Mouse (Mus musculus) midbrain, embryonic 15.5 days (tissue): Measurements from ENCODE around the gene Rap1gap. TPM values are rescaled to one million over a fixed set of nuclear protein-coding genes. Genes with fewer than 3 reads are reported as not detected.

Experiments used
- ATAC-seq: fragments of 200-750 bp; cut with Nextera tagmentation; replicated peaks from 2 replicates; pipeline ENCODE4 v1.8.0; 2017; ENCODE audit warnings: moderate TSS enrichment
- H3K27ac ChIP-seq: fragments of 300-500 bp; sonication (generic); 2 replicates; pipeline ENCODE4 v1.5.1; 2015; ENCODE audit warnings: mild to moderate bottlenecking, inconsistent platforms
- H3K27me3 ChIP-seq: fragments of 300-500 bp; sonication (generic); replicated peaks from 2 replicates; pipeline ENCODE4 v1.6.1; 2015; ENCODE audit warnings: inconsistent platforms
- H3K36me3 ChIP-seq: fragments of 300-500 bp; sonication (generic); replicated peaks from 2 replicates; pipeline ENCODE4 v1.6.1; 2015; ENCODE audit warnings: inconsistent platforms
- H3K4me1 ChIP-seq: fragments of 300-500 bp; sonication (generic); 2 replicates; pipeline ENCODE4 v1.6.1; 2015; ENCODE audit warnings: inconsistent platforms
- H3K4me2 ChIP-seq: fragments of 300-500 bp; sonication (generic); 2 replicates; pipeline ENCODE4 v1.6.1; 2015; ENCODE audit warnings: inconsistent platforms, mild to moderate bottlenecking, moderate library complexity
- H3K4me3 ChIP-seq: fragments of 300-500 bp; sonication (generic); 2 replicates; pipeline ENCODE4 v1.5.1; 2015; ENCODE audit warnings: mild to moderate bottlenecking, inconsistent platforms
- H3K9ac ChIP-seq: fragments of 300-500 bp; sonication (generic); 2 replicates; pipeline ENCODE4 v1.6.1; 2015; ENCODE audit warnings: mild to moderate bottlenecking, inconsistent platforms
- H3K9me3 ChIP-seq: fragments of 300-500 bp; sonication (generic); 2 replicates; pipeline ENCODE4 v1.6.1; 2016; ENCODE audit warnings: inconsistent platforms
- WGBS: fragments of 180-500 bp; shearing (Covaris S2); methylation state at CpG from one replicate; pipeline ENCODE4 v1.1.7; 2015; ENCODE audit warnings: mixed read lengths; 5-methylcytosine and 5-hydroxymethylcytosine counted together
- polyA plus RNA-seq: library from polyadenylated mRNA; unstranded; fragments of >200 nt; fragmentation: Nextera tagmentation; extraction: Ambion mirVana; gene quantifications from 2 replicates; pipeline ENCODE4 v1.2.1, GENCODE M21; 2015

Gene Rap1gap
- polyA plus RNA-seq, 1 experiment from 2014 or later, result 88.1 TPM

- no peaks in the 10 kb centered on the region for H3K27me3 ChIP-seq
- peaks cover 4% of the 10 kb centered on the region for H3K4me1 ChIP-seq
- H3K27ac ChIP-seq, result no peak overlapping the region
- no peaks in the 10 kb centered on the region for H3K36me3 ChIP-seq
- H3K9me3 ChIP-seq, result no peaks in the 10 kb centered on the region
- H3K4me2 ChIP-seq, result no peak overlapping the region
- no peak for ATAC-seq
- 56% methylated on average over 7 of the region's 7 CpGs for WGBS
- H3K9ac ChIP-seq, result no peak overlapping the region
- no peak overlapping the region for H3K4me3 ChIP-seq
Measured at GRCm38 (mm10) chr4:137743791-137744190, 79.3 kb downstream of the Rap1gap start.

- Histone ChIP-seq H3K9me3 (no peaks in the 10 kb centered on the region), H3K9ac (no peak overlapping the region), H3K4me3 (no peak overlapping the region), H3K27me3 (no peaks in the 10 kb centered on the region), H3K4me2 (no peak overlapping the region), H3K27ac (no peak overlapping the region), H3K36me3 (no peaks in the 10 kb centered on the region), H3K4me1 (peaks cover 1% of the 10 kb centered on the region)
- no peak for ATAC-seq
- 56% methylated on average over 13 of the region's 13 CpGs for WGBS
Measured at GRCm38 (mm10) chr4:137744433-137744918, 80.0 kb downstream of the Rap1gap start.

GRCm38 (mm10) chr4:137747091-137747490 lies 82.6 kb downstream of the Rap1gap start:
- no peak overlapping the region for H3K4me3 ChIP-seq
- H3K27me3 ChIP-seq, result no peaks in the 10 kb centered on the region
- no peak overlapping the region for H3K4me2 ChIP-seq
- no peaks in the 10 kb centered on the region for H3K36me3 ChIP-seq
- H3K9me3 ChIP-seq, result no peaks in the 10 kb centered on the region
- no peak overlapping the region for H3K9ac ChIP-seq
- no peak overlapping the region for H3K27ac ChIP-seq
- no peaks in the 10 kb centered on the region for H3K4me1 ChIP-seq
- WGBS, result 80% methylated on average over 9 of the region's 9 CpGs
- no peak for ATAC-seq

- Histone ChIP-seq H3K4me1 (peaks cover 3% of the 10 kb centered on the region; the same call in 1 of the 2 replicates), H3K4me3 (no peak overlapping the region), H3K9ac (no peak overlapping the region), H3K27ac (no peak overlapping the region), H3K27me3 (no peaks in the 10 kb centered on the region), H3K9me3 (no peaks in the 10 kb centered on the region), H3K4me2 (no peak overlapping the region), H3K36me3 (no peaks in the 10 kb centered on the region)
- WGBS, result 84% methylated on average over 5 of the region's 5 CpGs
- ATAC-seq, result no peak
Measured at GRCm38 (mm10) chr4:137747590-137747989, 83.1 kb downstream of the Rap1gap start.

GRCm38 (mm10) chr4:137748726-137749125 lies 84.2 kb downstream of the Rap1gap start:
- ATAC-seq, result no peak
- H3K9ac ChIP-seq, result no peak overlapping the region
- no peak overlapping the region for H3K27ac ChIP-seq
- H3K36me3 ChIP-seq, result no peaks in the 10 kb centered on the region
- no peaks in the 10 kb centered on the region for H3K9me3 ChIP-seq
- H3K4me1 ChIP-seq, result peaks cover 6% of the 10 kb centered on the region; the same call in 1 of the 2 replicates
- no peaks in the 10 kb centered on the region for H3K27me3 ChIP-seq
- WGBS, result 64% methylated on average over 4 of the region's 4 CpGs
- H3K4me2 ChIP-seq, result no peak overlapping the region
- no peak overlapping the region for H3K4me3 ChIP-seq

- no peak for ATAC-seq
- Histone ChIP-seq H3K4me1 (peaks cover 6% of the 10 kb centered on the region; the same call in 1 of the 2 replicates), H3K4me3 (no peak overlapping the region), H3K4me2 (no peak overlapping the region), H3K9me3 (no peaks in the 10 kb centered on the region), H3K9ac (no peak overlapping the region), H3K36me3 (no peaks in the 10 kb centered on the region), H3K27ac (no peak overlapping the region), H3K27me3 (no peaks in the 10 kb centered on the region)
- WGBS, result 84% methylated on average over 9 of the region's 9 CpGs
Measured at GRCm38 (mm10) chr4:137749680-137750079, 85.2 kb downstream of the Rap1gap start.

GRCm38 (mm10) chr4:137750121-137750520 lies 85.6 kb downstream of the Rap1gap start:
- Histone ChIP-seq H3K27me3 (no peaks in the 10 kb centered on the region), H3K9me3 (no peaks in the 10 kb centered on the region), H3K9ac (no peak overlapping the region), H3K4me1 (peaks cover 6% of the 10 kb centered on the region; the same call in 1 of the 2 replicates), H3K4me2 (no peak overlapping the region), H3K4me3 (no peak overlapping the region), H3K36me3 (no peaks in the 10 kb centered on the region), H3K27ac (no peak overlapping the region)
- 88% methylated on average over 9 of the region's 9 CpGs for WGBS
- ATAC-seq, result no peak

- Histone ChIP-seq H3K9ac (no peak overlapping the region), H3K4me1 (peaks cover 6% of the 10 kb centered on the region; the same call in 1 of the 2 replicates), H3K9me3 (no peaks in the 10 kb centered on the region), H3K4me2 (no peak overlapping the region), H3K27me3 (no peaks in the 10 kb centered on the region), H3K36me3 (no peaks in the 10 kb centered on the region), H3K4me3 (no peak overlapping the region), H3K27ac (no peak overlapping the region)
- ATAC-seq, result no peak
- 79% methylated on average over 8 of the region's 8 CpGs for WGBS
Measured at GRCm38 (mm10) chr4:137751310-137751709, 86.8 kb downstream of the Rap1gap start.

- Histone ChIP-seq H3K4me2 (no peak overlapping the region), H3K9ac (no peak overlapping the region), H3K9me3 (no peaks in the 10 kb centered on the region), H3K27ac (no peak overlapping the region), H3K4me1 (peaks cover 6% of the 10 kb centered on the region; the same call in 1 of the 2 replicates), H3K36me3 (no peaks in the 10 kb centered on the region), H3K4me3 (no peak overlapping the region), H3K27me3 (no peaks in the 10 kb centered on the region)
- WGBS, result 71% methylated on average over 9 of the region's 9 CpGs
- no peak for ATAC-seq
Measured at GRCm38 (mm10) chr4:137751717-137752116, 87.2 kb downstream of the Rap1gap start.

- 76% methylated on average over 15 of the region's 15 CpGs for WGBS
- H3K4me2 ChIP-seq, result no peak overlapping the region
- peaks cover 6% of the 10 kb centered on the region; the same call in 1 of the 2 replicates for H3K4me1 ChIP-seq
Measured at GRCm38 (mm10) chr4:137752471-137752870, 87.9 kb downstream of the Rap1gap start.

GRCm38 (mm10) chr4:137753199-137753598 lies 88.7 kb downstream of the Rap1gap start:
- Histone ChIP-seq H3K4me1 (peaks cover 6% of the 10 kb centered on the region; the same call in 1 of the 2 replicates), H3K36me3 (no peaks in the 10 kb centered on the region), H3K27ac (no peak overlapping the region), H3K9me3 (no peaks in the 10 kb centered on the region), H3K9ac (no peak overlapping the region), H3K4me3 (no peak overlapping the region), H3K4me2 (no peak overlapping the region), H3K27me3 (no peaks in the 10 kb centered on the region)
- 60% methylated on average over 7 of the region's 7 CpGs for WGBS
- ATAC-seq, result no peak

More at GRCm38 (mm10) chr4:137752471-137752870, 87.9 kb downstream of the Rap1gap start:
- no peak overlapping the region for H3K4me3 ChIP-seq
- ATAC-seq, result no peak
- H3K27ac ChIP-seq, result no peak overlapping the region
- no peaks in the 10 kb centered on the region for H3K9me3 ChIP-seq
- no peaks in the 10 kb centered on the region for H3K27me3 ChIP-seq
- H3K36me3 ChIP-seq, result no peaks in the 10 kb centered on the region
- no peak overlapping the region for H3K9ac ChIP-seq

GRCm38 (mm10) chr4:137754446-137754845 lies 89.9 kb downstream of the Rap1gap start:
- WGBS, result 79% methylated on average over 2 of the region's 2 CpGs
- Histone ChIP-seq H3K36me3 (no peaks in the 10 kb centered on the region), H3K9ac (no peak overlapping the region), H3K4me1 (peaks cover 6% of the 10 kb centered on the region; the same call in 1 of the 2 replicates), H3K9me3 (no peaks in the 10 kb centered on the region), H3K4me2 (no peak overlapping the region), H3K27me3 (no peaks in the 10 kb centered on the region), H3K4me3 (no peak overlapping the region), H3K27ac (no peak overlapping the region)
- no peak for ATAC-seq

GRCm38 (mm10) chr4:137762886-137763285 lies 98.4 kb downstream of the Rap1gap start:
- H3K4me1 ChIP-seq, result peaks cover 15% of the 10 kb centered on the region
- no peaks in the 10 kb centered on the region for H3K9me3 ChIP-seq
- ATAC-seq, result no peak
- no peaks in the 10 kb centered on the region for H3K27me3 ChIP-seq
- H3K36me3 ChIP-seq, result no peaks in the 10 kb centered on the region
- no peak overlapping the region for H3K27ac ChIP-seq
- H3K9ac ChIP-seq, result no peak overlapping the region
- H3K4me2 ChIP-seq, result no peak overlapping the region
- H3K4me3 ChIP-seq, result no peak overlapping the region
- 69% methylated on average over 9 of the region's 9 CpGs for WGBS
